Mouse (Mus musculus) right cerebral cortex, postnatal 10 days (tissue): ENCODE results near the gene A130010J15Rik.

ENCODE experiments used
- DNase-seq, 2 experiments: peaks; one replicate each; pipeline ENCODE4 v3.0.0; 2021; ENCODE audit warnings: low spot score in 2 of 2

A130010J15Rik gene

GRCm38 (mm10) chr1:193200640-193201382 lies 33.0 kb downstream of the A130010J15Rik start:
- DNase-seq: no peak

- peak in 1 of 2 experiments; percentile 47 for DNase-seq
These were observed 33.5 kb downstream of the A130010J15Rik start, which contains the start of gene Traf3ip3 for GRCm38 (mm10) chr1:193201383-193201778. Traf3ip3 (minus strand) TSS chr1:193201703.

GRCm38 (mm10) chr1:193203821-193204220 lies 36.0 kb downstream of the A130010J15Rik start:
- no peak for DNase-seq

GRCm38 (mm10) chr1:193205431-193205830 lies 37.6 kb downstream of the A130010J15Rik start:
- no peak for DNase-seq

GRCm38 (mm10) chr1:193207503-193207902 lies 39.7 kb downstream of the A130010J15Rik start, which contains the start of gene Lamb3:
Lamb3 (plus strand) TSS chr1:193207699.
- DNase-seq: no peak

- DNase-seq: peak; percentile 61 to 77
These were observed 40.3 kb downstream of the A130010J15Rik start for GRCm38 (mm10) chr1:193208178-193208577.

GRCm38 (mm10) chr1:193211371-193211770 lies 43.5 kb downstream of the A130010J15Rik start:
- DNase-seq: no peak

GRCm38 (mm10) chr1:193214053-193214452 lies 46.2 kb downstream of the A130010J15Rik start:
- no peak for DNase-seq

GRCm38 (mm10) chr1:193216000-193216399 lies 48.2 kb downstream of the A130010J15Rik start:
- DNase-seq: no peak

- DNase-seq: no peak
These were observed 52.6 kb downstream of the A130010J15Rik start for GRCm38 (mm10) chr1:193220408-193220807.

- DNase-seq: no peak
These were observed 57.7 kb downstream of the A130010J15Rik start for GRCm38 (mm10) chr1:193225531-193225930.

GRCm38 (mm10) chr1:193226114-193226513 lies 58.3 kb downstream of the A130010J15Rik start:
- no peak for DNase-seq

GRCm38 (mm10) chr1:193226724-193227522 lies 59.1 kb downstream of the A130010J15Rik start:
- DNase-seq: no peak
